Mouse (Mus musculus): ENCODE data around the gene Unc5a.

The Unc5a gene

GRCm38 (mm10) chr13:54957281-54957680 lies 8.1 kb downstream of the Unc5a start:
- no peak for DNase-seq

- DNase-seq: no peak
Measured at GRCm38 (mm10) chr13:54959059-54959701, 10.0 kb downstream of the Unc5a start.

DNA sequence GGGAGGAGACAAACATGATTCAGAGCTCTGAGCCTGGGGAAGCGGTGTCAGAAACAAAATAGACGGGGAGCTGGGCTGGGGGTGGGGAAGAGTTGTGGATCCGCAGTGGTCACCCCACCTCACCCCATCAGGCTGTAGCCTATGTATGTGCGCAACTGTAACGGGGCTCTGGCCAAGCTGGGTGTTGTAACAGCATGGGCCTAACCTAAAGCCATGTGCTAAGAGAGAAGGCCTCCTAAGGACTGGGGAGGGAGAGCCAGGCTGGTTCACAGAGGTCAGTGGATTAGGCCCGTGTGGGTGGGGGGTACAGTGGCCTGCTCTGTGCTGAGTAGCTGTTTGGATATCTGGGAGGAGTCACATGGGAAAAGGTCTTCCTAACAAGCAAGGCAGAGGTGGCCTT lies 10.6 kb downstream of the Unc5a start:
- DNase-seq: no peak

DNA sequence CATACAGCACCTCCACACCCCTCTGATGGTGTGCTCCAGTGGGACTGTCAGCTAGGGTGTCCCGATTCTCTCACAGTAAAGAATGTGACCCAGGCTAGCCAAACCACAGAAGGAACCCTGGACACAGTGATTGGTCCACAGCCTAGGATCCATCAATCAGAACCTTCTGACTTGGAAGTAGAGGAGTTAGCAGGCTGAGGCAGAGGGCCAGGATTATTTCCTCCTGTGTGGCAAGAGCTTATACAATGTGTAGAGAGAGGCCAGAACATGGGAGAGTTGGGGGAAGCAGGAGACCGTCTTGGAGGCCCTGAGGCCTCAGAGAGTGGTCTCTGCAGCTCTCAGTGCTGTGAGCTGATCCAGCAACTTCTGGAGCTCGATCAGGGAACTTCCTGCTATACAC lies 11.3 kb downstream of the Unc5a start:
- no peak for DNase-seq

- DNase-seq: no peak
Measured at GRCm38 (mm10) chr13:54965256-54965655, 16.0 kb downstream of the Unc5a start.

DNA sequence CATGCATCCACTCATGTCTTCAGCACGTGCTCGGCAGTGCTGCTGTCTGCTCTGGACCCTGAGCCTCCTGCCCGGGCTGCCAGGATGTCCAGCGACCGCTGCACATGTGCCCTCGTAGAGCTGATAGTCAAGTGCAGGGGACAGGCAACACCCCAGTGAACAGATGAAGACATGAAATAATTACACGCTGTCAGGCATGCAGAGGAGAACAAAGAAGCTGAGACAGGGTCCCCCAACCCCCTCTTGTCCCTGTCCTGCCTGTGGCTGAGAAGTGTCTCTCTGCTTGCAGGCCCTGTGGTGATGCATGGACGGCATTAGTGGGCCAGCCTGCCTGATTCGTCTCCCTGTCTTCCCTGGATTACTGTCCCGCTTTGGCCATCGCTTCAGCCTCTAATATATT lies 18.3 kb downstream of the Unc5a start:
- no peak for DNase-seq

- DNase-seq: no peak
Measured at GRCm38 (mm10) chr13:54968636-54969035, 19.4 kb downstream of the Unc5a start.

- no peak for DNase-seq
Measured at GRCm38 (mm10) chr13:54969513-54969912, 20.3 kb downstream of the Unc5a start.

DNA sequence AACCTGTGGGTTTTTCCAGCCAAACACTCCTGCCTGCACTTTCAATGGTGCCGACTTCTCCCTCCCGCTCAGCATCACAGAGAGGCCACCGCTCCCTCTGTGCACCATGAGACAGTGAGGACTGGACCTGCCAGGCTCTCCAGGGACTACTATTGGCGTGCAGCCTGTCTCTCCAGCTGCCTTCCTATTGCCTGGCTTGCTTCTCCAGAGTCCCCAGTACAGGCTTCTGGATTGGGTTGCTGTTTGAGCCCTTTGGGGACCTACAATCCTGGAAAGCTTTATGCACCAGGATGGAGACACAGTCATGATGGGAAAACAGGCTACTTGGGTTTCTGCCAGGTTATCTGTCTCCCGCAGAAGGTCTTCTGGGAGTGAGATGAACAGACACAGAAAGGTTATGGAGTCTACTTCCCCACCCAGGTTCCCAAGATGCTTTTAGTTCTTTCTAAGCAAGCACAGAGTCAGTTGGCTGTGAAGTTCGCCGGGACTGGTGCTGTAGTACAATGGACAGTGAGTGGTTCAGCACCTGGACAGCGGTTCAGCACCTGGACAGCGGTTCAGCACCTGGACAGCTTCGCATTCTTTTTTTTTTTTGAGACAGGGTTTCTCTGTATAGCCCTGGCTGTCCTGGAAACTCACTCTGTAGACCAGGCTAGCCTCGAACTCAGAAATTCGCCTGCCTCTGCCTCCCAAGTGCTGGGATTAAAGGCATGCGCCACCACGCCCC lies 21.5 kb downstream of the Unc5a start:
- DNase-seq: peak; percentile 49

DNA sequence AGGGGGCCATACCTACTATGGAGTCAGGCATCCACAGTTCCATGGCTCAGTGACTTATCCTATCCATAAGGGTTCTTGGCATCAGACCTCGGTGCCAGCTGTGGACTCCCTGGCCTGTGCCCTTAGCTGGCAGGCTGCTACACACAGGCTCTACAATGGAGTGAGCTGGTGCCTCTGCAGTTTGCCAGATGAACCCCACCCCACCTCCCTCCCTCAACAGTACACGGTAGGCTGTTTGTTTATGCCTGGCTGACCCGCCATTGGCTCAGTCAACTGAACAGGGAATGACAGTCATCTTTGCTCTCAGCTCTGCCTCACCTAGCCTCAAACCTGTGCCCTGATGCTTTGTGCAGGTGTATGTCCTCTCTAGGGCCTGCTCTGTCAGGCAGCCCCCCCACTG lies 26.3 kb downstream of the Unc5a start:
- DNase-seq: no peak

- peak; percentile 46 for DNase-seq
Measured at GRCm38 (mm10) chr13:54978804-54979203, 29.6 kb downstream of the Unc5a start.

- DNase-seq: no peak
Measured at GRCm38 (mm10) chr13:54980957-54981356, 31.7 kb downstream of the Unc5a start.

DNA sequence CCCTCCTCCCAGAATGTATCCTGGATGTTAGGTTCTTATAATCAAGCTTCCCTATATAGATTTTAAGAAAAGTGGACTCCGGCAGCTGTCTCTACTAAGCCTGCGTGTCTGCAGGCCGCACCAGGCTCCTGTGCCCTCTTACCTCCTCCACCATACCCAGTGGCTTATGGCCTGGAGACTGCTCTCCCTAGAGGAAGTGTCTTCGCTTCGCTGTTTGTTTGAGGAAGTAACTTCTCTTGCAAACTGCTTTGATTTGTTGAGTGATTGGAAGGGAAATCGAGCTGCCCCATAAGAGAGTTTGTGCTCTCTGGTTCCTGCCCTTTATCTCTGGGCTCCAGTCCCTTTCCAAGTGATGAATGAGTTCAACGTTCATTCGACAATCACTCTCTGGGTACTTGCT lies 33.8 kb downstream of the Unc5a start:
- DNase-seq: no peak

DNA sequence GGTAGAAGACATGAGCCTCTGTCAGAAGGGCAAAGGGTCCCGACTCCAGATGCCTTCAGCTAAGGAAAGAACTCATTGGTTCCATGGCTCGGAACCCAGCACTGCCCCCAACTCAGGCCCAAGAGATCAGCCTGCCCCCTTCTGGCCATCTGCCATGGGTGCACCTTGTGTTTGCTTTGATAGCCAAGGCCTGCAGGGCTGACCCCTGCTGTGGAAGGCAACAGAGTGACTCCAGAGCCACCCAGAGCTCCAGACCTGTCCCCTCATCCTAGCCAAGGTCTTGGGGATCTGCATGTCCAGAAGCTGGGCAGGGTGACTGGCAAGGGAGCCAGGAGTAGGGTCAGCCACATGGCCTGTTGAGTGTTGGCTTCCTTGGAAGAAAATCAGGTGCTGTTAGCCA lies 34.4 kb downstream of the Unc5a start:
- DNase-seq: no peak

- no peak for DNase-seq
Measured at GRCm38 (mm10) chr13:54987405-54987804, 38.2 kb downstream of the Unc5a start.

GRCm38 (mm10) chr13:54988181-54988760 lies 39.1 kb downstream of the Unc5a start:
- no peak for DNase-seq

GRCm38 (mm10) chr13:54992215-54992614 lies 43.0 kb downstream of the Unc5a start:
- DNase-seq: no peak

DNA sequence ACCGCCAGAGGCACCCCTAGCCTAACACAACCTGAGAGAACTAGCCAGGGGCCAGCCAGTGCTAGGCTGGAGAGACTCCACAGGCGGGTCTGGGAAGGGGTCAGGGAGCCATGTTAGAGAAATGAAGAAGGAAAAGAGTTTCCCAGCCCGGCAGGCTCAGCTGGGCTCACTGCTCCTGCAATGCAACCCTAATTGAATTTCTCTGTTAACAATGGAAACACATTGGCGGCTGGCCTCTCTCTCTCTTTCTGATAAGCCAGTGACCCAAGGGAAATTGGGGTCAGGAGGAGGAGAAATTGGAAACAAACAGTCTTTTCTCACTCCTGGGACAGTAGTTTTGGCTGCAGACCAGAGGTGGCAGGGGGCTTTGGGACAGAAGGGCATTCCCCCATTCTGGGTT lies 45.4 kb downstream of the Unc5a start:
- no peak for DNase-seq

GRCm38 (mm10) chr13:54995161-54995560 lies 46.0 kb downstream of the Unc5a start:
- no peak for DNase-seq

DNA sequence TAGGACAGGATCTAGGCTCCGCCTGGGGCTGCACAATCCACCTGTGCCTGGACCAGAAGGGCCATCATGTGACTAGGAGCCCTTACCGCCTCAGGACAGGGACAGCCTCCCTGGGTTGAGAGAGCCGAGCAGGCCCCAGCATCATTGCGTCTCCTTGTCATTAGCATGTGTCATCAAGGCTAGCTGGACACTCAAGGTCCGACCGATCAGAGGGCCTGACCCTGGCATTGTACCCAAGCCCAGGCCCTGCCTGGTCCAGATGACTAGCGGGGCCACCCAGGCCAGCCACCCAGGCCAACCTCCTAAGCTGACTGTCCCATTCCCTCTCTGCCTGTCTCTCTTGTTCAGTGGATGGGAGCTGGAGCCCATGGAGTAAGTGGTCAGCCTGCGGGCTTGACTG lies 48.4 kb downstream of the Unc5a start:
- no peak for DNase-seq

- no peak for DNase-seq
Measured at GRCm38 (mm10) chr13:55000433-55000832, 51.2 kb downstream of the Unc5a start.

DNA sequence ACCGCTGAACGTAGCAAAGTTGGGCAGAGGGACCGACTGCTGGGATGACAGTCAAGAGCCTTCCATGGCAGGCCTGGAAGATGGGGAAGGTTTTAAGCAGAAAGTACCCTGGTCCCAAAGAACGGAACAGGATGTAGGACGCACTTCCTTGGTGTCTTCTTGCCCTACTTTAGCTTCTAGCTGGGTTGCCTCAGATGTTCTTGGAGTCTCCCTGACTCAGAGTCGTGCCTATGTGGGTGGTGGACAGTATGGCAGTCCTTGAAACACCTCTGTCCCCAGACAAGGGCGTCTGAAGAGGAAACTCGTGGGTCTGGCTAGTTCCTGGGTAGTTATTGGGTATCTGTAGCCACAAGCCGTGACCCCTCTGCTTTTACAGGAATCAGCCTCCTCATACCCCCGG lies 52.9 kb downstream of the Unc5a start:
- no peak for DNase-seq

GRCm38 (mm10) chr13:55004646-55005045 lies 55.4 kb downstream of the Unc5a start:
- peak; percentile 63 for DNase-seq

DNA sequence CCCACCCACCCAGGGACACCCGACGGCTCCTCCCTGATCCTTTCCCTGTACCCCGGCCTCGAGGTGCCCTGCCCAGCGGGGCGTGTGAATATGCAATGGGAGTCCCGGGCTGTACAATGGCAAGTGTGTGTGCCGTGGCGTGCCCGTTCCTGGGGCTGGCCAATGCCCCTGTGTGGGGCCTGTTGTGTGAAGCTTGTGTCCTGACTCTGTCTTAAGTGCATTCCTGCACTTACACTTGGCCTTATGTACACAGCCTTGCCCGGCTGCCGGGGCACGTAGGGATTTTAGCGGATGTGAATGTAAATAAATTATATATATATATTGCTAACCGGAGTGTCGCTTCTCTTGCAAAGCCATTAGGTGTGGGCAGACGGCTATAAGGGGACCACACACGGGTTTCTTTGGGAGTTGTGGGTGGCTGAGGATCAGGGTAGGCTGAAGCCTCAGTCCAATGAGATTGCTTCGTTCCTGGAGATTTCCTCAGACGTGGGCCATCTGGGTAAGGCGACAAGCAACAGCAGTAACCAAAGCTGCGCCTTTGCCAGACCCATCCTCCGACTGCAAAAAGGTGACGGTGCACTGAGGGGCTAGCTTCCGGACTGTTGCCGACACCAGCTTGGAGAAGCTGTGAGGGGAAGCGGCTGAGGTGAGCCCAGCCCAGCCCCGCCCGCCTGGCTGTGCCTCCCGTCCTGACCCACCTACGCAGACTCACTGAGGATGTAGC lies 56.6 kb downstream of the Unc5a start:
- DNase-seq: no peak
